Mouse (Mus musculus) c-Kit-positive CD71-positive TER-119-positive erythroid progenitor cells, embryonic 14.5 days (primary cell): Measurements from ENCODE around the gene Rimbp2.
"Not testable (repeated sequence)": the region's sequence is repeated elsewhere in the genome, so short reads cannot be mapped to it uniquely, and the experiment has no call there.

ENCODE experiments used
- DNase-seq: peaks from one replicate; pipeline ENCODE4 v3.0.0-alpha.2; 2013; ENCODE audit warnings: low spot score

Rimbp2 gene

GRCm38 (mm10) chr5:128744351-128744750 lies 208.9 kb downstream of the Rimbp2 start:
- DNase-seq: no peak

DNA sequence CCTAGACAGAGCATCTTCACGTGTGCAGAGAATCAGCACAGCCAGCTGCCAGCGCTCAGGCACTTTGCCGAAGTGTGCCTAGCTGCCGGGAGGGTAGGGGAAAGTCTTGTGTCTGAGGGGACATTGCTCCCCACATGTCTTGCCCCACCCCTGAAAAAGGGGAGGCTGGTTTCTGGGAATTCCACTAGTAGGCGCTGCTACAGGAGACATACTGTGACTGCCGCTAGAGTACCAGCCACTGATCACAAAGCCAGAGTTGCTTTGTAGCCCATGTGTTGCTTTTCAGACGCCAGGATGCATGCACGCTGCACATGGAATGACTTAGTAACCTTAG lies 213.5 kb downstream of the Rimbp2 start:
- DNase-seq: no peak

- no peak for DNase-seq
Measured at GRCm38 (mm10) chr5:128739168-128739837, 214.0 kb downstream of the Rimbp2 start.

DNA sequence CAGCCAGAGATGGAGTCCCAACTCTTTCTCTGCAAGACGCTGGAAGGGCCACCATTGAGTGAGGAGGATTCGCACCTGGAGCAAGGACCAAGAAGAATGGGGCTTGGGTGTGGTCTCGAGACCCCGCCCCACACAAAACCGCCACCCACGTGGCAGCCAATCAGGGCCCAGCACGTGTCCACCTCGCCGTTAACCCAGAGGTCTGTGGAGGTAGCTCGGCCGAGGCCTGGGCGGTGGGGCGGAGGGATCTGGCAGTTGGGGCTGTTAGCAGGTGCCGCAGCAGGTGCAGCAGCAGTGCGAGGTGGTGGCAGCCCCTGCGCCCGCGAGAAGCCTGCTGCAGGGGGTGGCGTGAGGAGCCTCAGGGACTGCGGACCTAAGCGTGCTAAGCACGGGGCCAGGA lies 217.4 kb downstream of the Rimbp2 start:
- DNase-seq: no peak

DNA sequence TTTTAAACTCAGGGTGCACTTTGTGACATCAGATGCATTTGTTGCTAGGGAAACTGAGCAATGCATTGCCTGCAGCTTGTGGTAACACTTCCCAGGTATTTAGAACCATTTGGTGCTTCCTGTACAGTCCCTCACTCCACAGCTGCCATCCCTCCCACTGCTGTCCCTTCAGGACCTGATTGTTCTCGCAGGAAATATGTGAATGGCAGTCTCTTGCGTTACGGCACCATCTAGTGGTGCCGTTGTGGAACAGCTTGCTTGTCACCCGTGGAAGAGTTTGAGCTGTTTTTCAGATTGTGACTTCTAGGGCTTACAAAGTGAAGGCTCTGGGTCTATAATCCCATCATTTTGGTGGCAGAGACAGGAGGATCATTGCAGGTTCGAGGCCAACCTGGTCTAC lies 219.3 kb downstream of the Rimbp2 start:
- no peak for DNase-seq

GRCm38 (mm10) chr5:128732416-128733014 lies 220.8 kb downstream of the Rimbp2 start:
- DNase-seq: no peak

DNA sequence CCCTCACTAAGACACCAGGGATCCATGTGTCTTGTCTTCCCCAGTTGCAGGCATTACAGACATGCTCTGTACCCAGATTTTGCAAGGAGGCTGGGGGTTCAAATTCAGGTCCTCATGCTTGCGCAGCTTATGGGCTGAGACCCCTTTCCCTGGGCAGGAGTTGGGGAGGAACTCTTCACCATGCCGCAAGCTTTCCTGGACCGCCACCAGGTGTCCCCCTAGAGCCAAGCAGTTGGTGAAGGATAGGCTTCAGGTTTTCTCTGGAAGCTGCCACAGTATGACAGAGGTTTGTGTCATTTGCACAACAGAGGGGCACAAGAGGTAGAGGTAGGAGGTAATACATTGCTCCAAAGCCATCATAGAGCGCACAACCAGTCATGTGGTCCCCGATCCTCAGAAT lies 222.7 kb downstream of the Rimbp2 start:
- no peak for DNase-seq

DNA sequence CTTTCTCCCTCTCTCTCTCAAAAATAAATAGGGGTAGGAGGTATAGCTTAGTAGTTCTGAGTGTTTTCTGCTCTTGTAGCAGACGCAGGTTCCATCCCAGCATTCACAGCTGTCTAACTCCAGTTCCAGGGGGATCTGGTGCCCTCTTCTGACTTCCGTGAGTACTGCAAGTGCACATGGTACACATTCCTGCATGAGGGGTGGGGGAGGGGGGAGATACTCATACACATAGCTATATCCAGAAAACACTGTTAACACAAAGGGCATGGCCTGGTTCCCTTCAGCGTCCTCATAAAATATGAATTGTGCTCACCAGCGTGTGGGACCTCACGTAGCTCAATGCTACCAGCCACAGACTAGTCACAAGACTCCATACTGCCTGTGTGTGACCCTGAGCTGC lies 223.9 kb downstream of the Rimbp2 start:
- DNase-seq: no peak

DNA sequence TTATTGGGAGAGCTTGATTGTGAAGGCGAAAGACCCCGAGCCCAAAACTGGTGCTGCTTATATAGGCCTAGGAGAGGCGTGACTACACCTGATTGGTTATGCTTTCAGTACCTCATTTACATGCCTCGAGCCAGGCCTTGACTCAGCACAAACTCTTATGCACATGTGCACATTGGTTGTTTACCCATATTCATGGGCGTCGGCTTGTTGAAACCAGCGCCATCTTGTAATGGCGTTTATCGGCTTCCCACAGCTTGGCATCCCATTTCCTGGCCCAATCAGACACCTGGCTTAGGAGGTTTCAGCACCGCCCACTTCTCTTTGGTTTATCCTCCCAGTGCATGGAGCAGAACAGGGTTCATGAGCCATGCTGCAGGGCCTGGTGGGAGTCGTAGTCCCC lies 232.8 kb downstream of the Rimbp2 start:
- DNase-seq: not testable (repeated sequence)

DNA sequence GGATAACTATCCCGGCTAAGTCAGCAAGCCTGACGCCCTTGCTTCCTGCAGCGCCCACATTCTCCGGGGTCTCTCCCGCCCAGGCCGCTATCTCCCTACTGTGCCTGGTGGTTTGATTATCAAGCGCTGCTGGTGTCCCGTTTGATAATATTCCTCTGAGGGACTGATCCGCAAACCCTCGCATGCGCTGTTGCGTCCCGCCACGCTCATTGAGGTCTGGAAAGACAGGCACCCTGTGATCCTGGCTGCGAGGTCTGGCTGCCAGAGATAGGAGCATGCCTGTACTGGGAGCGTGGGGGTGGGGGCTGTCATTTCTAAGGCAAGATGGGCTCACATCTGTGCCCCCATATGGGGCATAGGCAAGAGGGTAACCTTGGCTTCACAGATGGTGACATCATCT lies 238.1 kb downstream of the Rimbp2 start:
- DNase-seq: no peak

DNA sequence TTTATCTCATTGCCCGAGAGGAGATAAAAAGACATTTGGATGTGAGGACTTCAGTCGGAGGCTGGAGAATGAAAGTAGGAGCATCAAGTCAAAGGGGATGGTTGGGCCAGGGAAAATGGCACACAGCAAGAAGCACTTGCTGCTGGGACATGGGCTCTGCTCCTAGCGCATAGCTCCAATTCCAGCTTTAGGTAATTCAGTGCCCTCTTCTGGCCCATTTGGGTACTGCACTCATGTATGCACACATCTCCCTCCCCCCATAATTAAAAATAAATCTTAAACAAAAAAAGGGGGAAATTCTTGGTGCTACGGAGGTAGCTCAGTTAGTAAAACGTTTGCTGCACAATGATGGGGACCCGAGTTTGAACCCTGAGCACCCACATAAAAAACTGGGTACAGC lies 241.4 kb downstream of the Rimbp2 start:
- no peak for DNase-seq

DNA sequence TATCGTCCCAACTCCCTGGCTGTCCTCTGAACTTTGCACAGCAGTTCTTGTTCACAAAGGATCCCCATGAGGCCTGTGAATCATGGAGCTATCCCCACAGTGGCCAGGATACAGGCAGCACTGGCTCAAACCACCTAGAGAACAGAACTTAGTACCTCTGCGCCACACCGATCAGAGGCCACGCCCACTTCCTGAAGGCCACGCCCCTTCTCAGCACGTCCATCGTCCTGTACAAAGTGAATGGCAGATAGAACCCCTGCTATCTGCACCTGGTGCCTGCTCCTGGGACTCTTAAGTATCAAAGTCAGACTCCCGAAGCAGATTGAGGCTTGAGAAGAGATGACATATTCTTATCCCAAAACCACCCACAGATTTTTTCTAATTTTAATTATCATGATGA lies 242.7 kb downstream of the Rimbp2 start:
- no peak for DNase-seq

GRCm38 (mm10) chr5:128708929-128709328 lies 244.4 kb downstream of the Rimbp2 start:
- no peak for DNase-seq
